Mouse (Mus musculus): Measurements from ENCODE around the gene Scgb2b27.
"Not testable (repeated sequence)": the region's sequence is repeated elsewhere in the genome, so short reads cannot be mapped to it uniquely, and the experiment has no call there.

Scgb2b27 gene

DNA sequence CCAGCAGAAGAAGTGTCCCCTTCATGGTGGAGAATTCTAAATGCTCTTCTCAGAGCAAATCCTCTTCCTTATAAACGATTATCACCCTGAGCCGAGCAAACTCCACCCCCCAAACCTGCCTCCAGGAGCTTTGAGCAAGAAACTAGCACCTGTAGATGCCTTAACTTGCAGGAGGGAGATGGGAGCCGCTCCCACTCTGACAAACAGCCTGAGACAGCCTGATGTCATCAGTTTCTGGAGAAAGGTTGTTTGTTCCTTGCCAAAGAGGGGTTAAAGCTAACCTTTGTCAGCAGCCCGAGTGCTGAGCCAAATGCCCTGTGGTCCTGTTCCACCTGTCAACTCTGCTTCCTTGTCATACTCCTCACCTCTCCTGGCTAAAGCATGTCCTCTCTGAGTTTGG is at the start of gene Scgb2b27:
Gene Scgb2b27 (minus strand): TSS at position 101 of the 400 bp plus-strand sequence.
- DNase-seq (ENCODE audit: low spot score) = no peak

DNA sequence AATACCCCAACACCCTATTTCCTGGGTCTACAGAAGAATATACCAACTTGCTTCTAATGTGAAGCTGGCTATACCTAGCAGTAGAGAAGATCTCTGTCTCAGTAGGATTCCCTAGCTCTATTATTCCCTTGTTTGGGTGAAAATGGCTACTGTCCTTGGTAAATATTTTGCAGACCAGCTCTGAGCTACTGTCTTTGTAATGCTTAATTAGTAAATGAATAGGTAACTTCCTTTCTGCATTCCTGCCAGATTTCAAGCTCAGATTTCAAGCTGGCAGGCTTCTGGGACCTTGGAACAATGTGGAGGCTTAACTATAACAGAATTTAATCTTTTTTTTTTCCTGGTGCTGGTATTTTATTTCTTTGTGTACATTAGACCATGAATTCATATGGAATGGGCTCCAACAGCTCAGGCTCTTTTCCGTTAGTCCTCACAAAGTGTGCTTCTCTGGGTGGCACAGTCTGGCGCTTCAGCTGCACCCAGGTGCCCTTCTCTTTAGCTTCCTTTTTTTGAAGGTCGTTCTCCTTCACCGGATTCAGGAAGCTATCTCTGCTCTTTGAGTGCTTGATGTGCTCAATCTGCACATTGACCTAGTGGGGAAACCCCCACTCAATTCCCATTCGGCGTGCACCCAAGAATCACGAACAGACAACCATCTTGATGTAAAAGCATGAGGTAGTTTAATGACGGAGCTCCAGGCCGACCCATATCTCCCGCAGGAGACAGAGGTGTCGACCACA is 22.5 kb upstream of the Scgb2b27 start:
- not testable (repeated sequence) for DNase-seq (ENCODE audit: low spot score)

DNA sequence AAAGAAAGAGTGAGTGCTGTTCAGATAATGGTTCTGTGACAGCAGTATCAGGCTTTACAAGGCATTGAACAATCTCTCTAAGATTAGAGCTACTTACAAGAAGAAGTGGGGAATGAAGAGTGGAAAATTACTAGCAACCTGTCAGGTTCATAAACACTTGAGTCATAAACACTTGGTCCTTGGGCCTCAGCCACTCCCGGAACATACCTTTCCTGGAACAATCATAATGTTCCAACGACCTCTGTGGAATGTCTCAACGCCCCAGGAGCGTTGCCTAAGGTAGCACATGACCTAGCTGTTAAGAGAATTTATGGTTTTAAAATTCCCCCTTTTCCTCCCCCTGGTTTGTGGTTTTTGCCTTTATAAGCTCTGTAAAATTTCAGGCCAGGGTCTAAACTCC is 20.8 kb upstream of the Scgb2b27 start:
- not testable (repeated sequence) for DNase-seq (ENCODE audit: low spot score)

DNA sequence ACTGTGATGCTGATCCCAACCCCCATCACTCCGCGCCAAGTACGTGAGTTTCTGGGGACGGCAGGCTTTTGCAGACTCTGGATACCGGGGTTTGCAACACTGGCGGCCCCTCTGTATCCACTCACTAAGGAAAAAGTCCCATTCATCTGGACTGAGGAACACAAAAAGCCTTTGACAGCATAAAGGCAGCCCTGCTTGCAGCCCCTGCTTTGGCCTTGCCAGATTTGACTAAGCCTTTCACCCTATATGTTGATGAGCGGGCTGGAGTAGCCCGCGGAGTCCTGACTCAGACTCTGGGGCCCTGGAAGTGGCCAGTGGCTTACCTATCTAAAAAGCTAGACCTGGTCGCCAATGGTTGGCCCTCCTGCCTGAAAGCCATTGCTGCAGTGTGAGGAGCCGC is 16.3 kb upstream of the Scgb2b27 start:
- DNase-seq (ENCODE audit: low spot score) = no peak

DNA sequence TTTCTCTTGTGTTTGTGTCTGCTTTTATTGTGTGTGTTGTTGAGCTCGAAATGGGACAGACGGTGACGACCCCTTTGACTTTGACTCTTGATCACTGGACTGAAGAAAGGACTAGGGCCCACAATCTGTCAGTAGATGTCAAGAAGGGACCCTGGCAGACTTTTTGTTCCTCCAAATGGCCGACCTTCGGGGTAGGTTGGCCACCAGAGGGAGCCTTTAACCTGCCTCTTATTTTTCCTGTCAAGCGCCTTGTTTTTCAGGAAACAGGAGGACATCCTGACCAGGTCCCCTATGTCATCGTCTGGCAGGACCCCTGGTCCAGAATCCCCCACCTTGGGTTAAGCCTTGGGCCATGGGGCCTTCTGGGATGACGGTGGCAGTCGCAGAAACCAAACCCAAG is 13.5 kb upstream of the Scgb2b27 start:
- DNase-seq (ENCODE audit: low spot score) = not testable (repeated sequence)

DNA sequence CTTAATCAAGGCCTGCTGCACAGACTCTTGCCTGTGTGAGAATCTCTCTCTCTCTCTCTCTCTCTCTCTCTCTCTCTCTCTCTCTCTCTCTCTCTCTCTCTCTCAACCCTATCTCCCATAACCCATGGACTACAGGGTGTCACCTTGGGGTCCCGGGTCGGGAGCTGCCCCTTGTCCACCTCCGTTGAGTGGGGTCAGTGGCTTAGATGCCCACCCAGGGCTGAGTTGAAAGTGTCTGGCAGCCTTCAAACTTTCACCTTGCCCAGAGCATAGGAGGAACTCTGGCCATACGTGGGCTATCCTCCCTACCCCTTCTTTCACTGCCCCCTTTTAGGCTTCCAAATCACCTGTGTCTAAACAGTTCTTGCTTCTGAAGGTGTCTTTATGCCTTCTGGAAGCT is 11.9 kb upstream of the Scgb2b27 start:
- DNase-seq (ENCODE audit: low spot score) = no peak

DNA sequence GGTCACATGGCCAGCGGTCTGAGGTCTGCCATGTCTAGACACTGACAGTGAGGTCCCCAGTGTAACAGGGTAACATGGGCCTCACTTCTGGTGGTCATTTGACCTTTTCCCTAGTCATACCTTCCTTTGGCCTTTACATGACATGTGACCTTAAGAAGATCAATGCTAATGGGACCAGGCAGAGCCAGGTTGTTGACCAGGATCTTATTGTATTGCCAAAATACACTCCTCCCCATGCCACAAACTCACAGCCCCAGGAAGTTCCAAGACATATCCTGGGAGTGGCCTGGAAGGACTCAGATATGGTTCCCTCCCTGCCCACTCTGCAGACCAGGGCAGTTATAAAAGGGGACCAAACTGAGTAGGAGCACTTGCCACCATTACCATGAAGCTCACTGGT is 7.4 kb upstream of the Scgb2b27 start, which contains the start of gene Scgb1b27:
Gene Scgb1b27 (plus strand): TSS at position 301 of the 400 bp plus-strand sequence.
- DNase-seq (ENCODE audit: low spot score) = not testable (repeated sequence)

DNA sequence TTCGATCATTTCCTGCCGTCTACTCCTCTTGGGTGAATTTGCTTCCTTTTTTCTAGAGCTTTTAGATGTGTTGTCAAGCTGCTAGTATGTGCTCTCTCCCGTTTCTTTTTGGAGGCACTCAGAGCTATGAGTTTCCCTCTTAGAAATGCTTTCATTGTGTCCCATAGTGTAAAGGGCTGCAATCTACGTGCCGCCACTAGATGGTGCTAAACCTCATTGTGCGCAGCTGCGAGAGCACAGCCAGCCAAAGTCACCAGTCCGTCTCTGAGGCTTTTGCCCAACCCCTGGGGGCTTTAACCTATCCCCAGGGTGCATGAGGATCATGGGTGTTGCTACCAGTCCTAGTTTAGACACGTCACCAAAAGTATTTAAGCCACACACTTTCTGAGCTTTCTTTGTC is 31.5 kb downstream of the Scgb2b27 start:
- DNase-seq (ENCODE audit: low spot score) = not testable (repeated sequence)

All from testis, postnatal 14 days (tissue).